Mouse (Mus musculus) forebrain, embryonic 13.5 days (tissue): ENCODE measurements at regions not wholly inside any gene's neighbourhood (a gene's known extent, or its start where the extent isn't known, plus 50 kb on each side); places are given as distances from the start of the nearest gene placed in this dataset.

ENCODE experiments used
- ATAC-seq: fragments of 200-750 bp; cut with Nextera tagmentation; 2 replicates; pipeline ENCODE4 v1.8.0; 2017
- H3K27ac ChIP-seq: fragments of 300-500 bp; sonication (generic); 2 replicates; pipeline ENCODE4 v1.5.1; 2015; ENCODE audit warnings: inconsistent platforms, mild to moderate bottlenecking, moderate library complexity
- H3K27me3 ChIP-seq: fragments of 300-500 bp; sonication (generic); 2 replicates; pipeline ENCODE4 v1.6.1; 2015; ENCODE audit warnings: mild to moderate bottlenecking, inconsistent platforms
- H3K36me3 ChIP-seq: fragments of 300-500 bp; sonication (generic); 2 replicates; pipeline ENCODE4 v1.6.1; 2015; ENCODE audit warnings: mild to moderate bottlenecking, inconsistent platforms; ENCODE audit not compliant: poor library complexity, severe bottlenecking
- H3K4me1 ChIP-seq: fragments of 300-500 bp; sonication (generic); 2 replicates; pipeline ENCODE4 v1.6.1; 2015; ENCODE audit warnings: inconsistent platforms
- H3K4me2 ChIP-seq: fragments of 300-500 bp; sonication (generic); 2 replicates; pipeline ENCODE4 v1.6.1; 2015; ENCODE audit warnings: inconsistent platforms, mild to moderate bottlenecking, moderate library complexity
- H3K4me3 ChIP-seq: fragments of 300-500 bp; sonication (generic); 2 replicates; pipeline ENCODE4 v1.5.1; 2015; ENCODE audit warnings: mild to moderate bottlenecking, inconsistent platforms
- H3K9ac ChIP-seq: fragments of 300-500 bp; sonication (generic); 2 replicates; pipeline ENCODE4 v1.6.1; 2015; ENCODE audit warnings: mild to moderate bottlenecking, inconsistent platforms
- H3K9me3 ChIP-seq: fragments of 300-500 bp; sonication (generic); replicated peaks from 2 replicates; pipeline ENCODE4 v1.6.1; 2016; ENCODE audit warnings: inconsistent platforms
- WGBS: fragments of 180-500 bp; shearing (Covaris S2); methylation state at CpG from one replicate; pipeline ENCODE4 v1.1.7; 2015; 5-methylcytosine and 5-hydroxymethylcytosine counted together

GRCm38 (mm10) chr16:76604914-76605313 is 231.3 kb upstream of the Nrip1 start:
- Histone ChIP-seq H3K4me2 (no peak overlapping the region), H3K4me3 (no peak overlapping the region), H3K27ac (no peak overlapping the region), H3K9ac (no peak overlapping the region), H3K36me3 (no peaks in the 10 kb centered on the region), H3K4me1 (no peaks in the 10 kb centered on the region), H3K27me3 (no peaks in the 10 kb centered on the region), H3K9me3 (no peaks in the 10 kb centered on the region)
- ATAC-seq, result no peak
- WGBS, result 73% methylated on average over 3 of the region's 3 CpGs

- Histone ChIP-seq H3K4me3 (no peak overlapping the region), H3K27me3 (no peaks in the 10 kb centered on the region), H3K9ac (no peak overlapping the region), H3K4me2 (no peak overlapping the region), H3K36me3 (no peaks in the 10 kb centered on the region), H3K27ac (no peak overlapping the region), H3K9me3 (no peaks in the 10 kb centered on the region), H3K4me1 (no peaks in the 10 kb centered on the region)
- ATAC-seq, result no peak
- 77% methylated on average over 6 of the region's 6 CpGs for WGBS
Observed at GRCm38 (mm10) chr16:76603846-76604258, 230.2 kb upstream of the Nrip1 start.

GRCm38 (mm10) chr16:76603431-76603830 is 229.8 kb upstream of the Nrip1 start:
- no peak overlapping the region for H3K27ac ChIP-seq
- H3K27me3 ChIP-seq, result no peaks in the 10 kb centered on the region
- WGBS, result 94% methylated on average over 1 of the region's 1 CpGs
- H3K4me2 ChIP-seq, result no peak overlapping the region
- no peak for ATAC-seq
- no peaks in the 10 kb centered on the region for H3K4me1 ChIP-seq
- no peaks in the 10 kb centered on the region for H3K9me3 ChIP-seq
- H3K36me3 ChIP-seq, result no peaks in the 10 kb centered on the region
- H3K4me3 ChIP-seq, result no peak overlapping the region
- H3K9ac ChIP-seq, result no peak overlapping the region

GRCm38 (mm10) chr16:76600131-76600530 is 226.5 kb upstream of the Nrip1 start:
- H3K27ac ChIP-seq, result no peak overlapping the region
- WGBS, result 45% methylated on average over 10 of the region's 10 CpGs
- H3K9ac ChIP-seq, result no peak overlapping the region

GRCm38 (mm10) chr16:76591956-76592768 is 218.5 kb upstream of the Nrip1 start:
- Histone ChIP-seq H3K9ac (no peak overlapping the region), H3K36me3 (no peaks in the 10 kb centered on the region), H3K4me2 (no peak overlapping the region), H3K9me3 (no peaks in the 10 kb centered on the region), H3K27ac (no peak overlapping the region), H3K27me3 (no peaks in the 10 kb centered on the region), H3K4me1 (no peaks in the 10 kb centered on the region), H3K4me3 (no peak overlapping the region)
- 85% methylated on average over 4 of the region's 4 CpGs for WGBS
- peak; percentile 80; the same call in 1 of the 2 replicates for ATAC-seq

More at GRCm38 (mm10) chr16:76600131-76600530, 226.5 kb upstream of the Nrip1 start:
- Histone ChIP-seq H3K4me3 (no peak overlapping the region), H3K36me3 (no peaks in the 10 kb centered on the region), H3K4me1 (no peaks in the 10 kb centered on the region), H3K9me3 (no peaks in the 10 kb centered on the region), H3K4me2 (no peak overlapping the region), H3K27me3 (no peaks in the 10 kb centered on the region)
- peak; percentile 71 for ATAC-seq

- no peak overlapping the region for H3K9ac ChIP-seq
- H3K4me2 ChIP-seq, result no peak overlapping the region
- no peaks in the 10 kb centered on the region for H3K36me3 ChIP-seq
- H3K4me1 ChIP-seq, result no peaks in the 10 kb centered on the region
- H3K4me3 ChIP-seq, result no peak overlapping the region
- H3K27me3 ChIP-seq, result no peaks in the 10 kb centered on the region
- no peak for ATAC-seq
- H3K27ac ChIP-seq, result no peak overlapping the region
- 82% methylated on average over 2 of the region's 2 CpGs for WGBS
- no peaks in the 10 kb centered on the region for H3K9me3 ChIP-seq
Observed at GRCm38 (mm10) chr16:76589791-76590190, 216.2 kb upstream of the Nrip1 start.

- Histone ChIP-seq H3K9ac (no peak overlapping the region), H3K4me3 (no peak overlapping the region), H3K4me1 (no peaks in the 10 kb centered on the region), H3K27me3 (no peaks in the 10 kb centered on the region), H3K9me3 (no peaks in the 10 kb centered on the region), H3K27ac (no peak overlapping the region), H3K4me2 (no peak overlapping the region), H3K36me3 (no peaks in the 10 kb centered on the region)
- 86% methylated on average over 2 of the region's 2 CpGs for WGBS
- ATAC-seq, result no peak
Observed at GRCm38 (mm10) chr16:76577206-76577605, 203.6 kb upstream of the Nrip1 start.

GRCm38 (mm10) chr16:76575281-76575680 is 201.7 kb upstream of the Nrip1 start:
- Histone ChIP-seq H3K4me2 (no peak overlapping the region), H3K27ac (no peak overlapping the region), H3K9ac (no peak overlapping the region), H3K27me3 (no peaks in the 10 kb centered on the region), H3K4me1 (no peaks in the 10 kb centered on the region), H3K9me3 (no peaks in the 10 kb centered on the region), H3K36me3 (no peaks in the 10 kb centered on the region), H3K4me3 (no peak overlapping the region)
- WGBS, result 67% methylated on average over 3 of the region's 3 CpGs
- ATAC-seq, result peak; percentile 53; the same call in 1 of the 2 replicates

GRCm38 (mm10) chr16:76566220-76566619 is 192.6 kb upstream of the Nrip1 start:
- Histone ChIP-seq H3K4me3 (no peak overlapping the region), H3K27ac (no peak overlapping the region), H3K36me3 (no peaks in the 10 kb centered on the region), H3K4me2 (no peak overlapping the region), H3K4me1 (no peaks in the 10 kb centered on the region), H3K9me3 (no peaks in the 10 kb centered on the region), H3K27me3 (no peaks in the 10 kb centered on the region), H3K9ac (no peak overlapping the region)
- ATAC-seq, result no peak
- WGBS, result 53% methylated on average over 11 of the region's 11 CpGs

- 92% methylated on average over 4 of the region's 4 CpGs for WGBS
- Histone ChIP-seq H3K36me3 (no peaks in the 10 kb centered on the region), H3K4me2 (no peak overlapping the region), H3K4me3 (no peak overlapping the region), H3K9ac (no peak overlapping the region), H3K9me3 (no peaks in the 10 kb centered on the region), H3K27ac (no peak overlapping the region), H3K27me3 (no peaks in the 10 kb centered on the region), H3K4me1 (no peaks in the 10 kb centered on the region)
- no peak for ATAC-seq
Observed at GRCm38 (mm10) chr16:76554846-76555245, 181.2 kb upstream of the Nrip1 start.

GRCm38 (mm10) chr16:76549628-76550027 is 176.0 kb upstream of the Nrip1 start:
- Histone ChIP-seq H3K27me3 (no peaks in the 10 kb centered on the region), H3K9me3 (no peaks in the 10 kb centered on the region), H3K4me1 (no peaks in the 10 kb centered on the region), H3K4me2 (no peak overlapping the region), H3K36me3 (no peaks in the 10 kb centered on the region), H3K27ac (no peak overlapping the region), H3K4me3 (no peak overlapping the region), H3K9ac (no peak overlapping the region)
- 83% methylated on average over 5 of the region's 5 CpGs for WGBS
- no peak for ATAC-seq

- H3K9ac ChIP-seq, result no peak overlapping the region
- H3K9me3 ChIP-seq, result no peaks in the 10 kb centered on the region
- no peaks in the 10 kb centered on the region for H3K36me3 ChIP-seq
- no peaks in the 10 kb centered on the region for H3K4me1 ChIP-seq
- no peak for ATAC-seq
- H3K4me3 ChIP-seq, result no peak overlapping the region
- H3K27ac ChIP-seq, result no peak overlapping the region
- no peak overlapping the region for H3K4me2 ChIP-seq
- H3K27me3 ChIP-seq, result no peaks in the 10 kb centered on the region
- WGBS, result 96% methylated on average over 4 of the region's 4 CpGs
Observed at GRCm38 (mm10) chr16:76547087-76547486, 173.5 kb upstream of the Nrip1 start.

GRCm38 (mm10) chr16:76546632-76547031 is 173.0 kb upstream of the Nrip1 start:
- H3K27me3 ChIP-seq, result no peaks in the 10 kb centered on the region
- no peak overlapping the region for H3K4me3 ChIP-seq
- no peaks in the 10 kb centered on the region for H3K9me3 ChIP-seq
- no peak overlapping the region for H3K27ac ChIP-seq
- WGBS, result 89% methylated on average over 2 of the region's 2 CpGs
- no peak for ATAC-seq
- no peaks in the 10 kb centered on the region for H3K36me3 ChIP-seq
- H3K9ac ChIP-seq, result no peak overlapping the region
- no peak overlapping the region for H3K4me2 ChIP-seq
- H3K4me1 ChIP-seq, result no peaks in the 10 kb centered on the region
